Mouse (Mus musculus): ENCODE data around the gene Hkdc1. TPM values are rescaled to one million over a fixed set of nuclear protein-coding genes. Genes with fewer than 3 reads are reported as not detected.
A peak's percentile ranks its signal among the peaks of the same experiment; 100 is the strongest.

Gene Hkdc1
- polyA plus RNA-seq, 2 experiments: 2.4 to 4.1 TPM

DNA sequence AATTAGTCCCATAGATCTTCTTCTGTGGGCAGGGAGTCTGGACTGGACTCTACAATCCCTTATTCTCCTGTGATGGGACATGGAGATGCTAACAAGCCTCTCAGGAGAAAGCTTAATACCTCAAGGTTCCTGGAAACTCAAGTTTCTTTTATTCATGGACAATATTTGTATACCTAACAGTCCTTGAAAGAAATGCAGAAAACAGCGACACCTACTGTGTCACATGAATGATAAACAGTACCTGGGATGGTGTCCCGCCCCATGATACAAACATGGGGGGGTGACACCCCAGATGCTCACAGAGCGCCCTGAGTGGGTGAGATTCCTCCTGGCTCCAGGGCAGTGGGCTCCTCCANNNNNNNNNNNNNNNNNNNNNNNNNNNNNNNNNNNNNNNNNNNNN is 39.3 kb downstream of the Hkdc1 start:
- Histone ChIP-seq H3K4me3 (ENCODE audit: insufficient read depth in 1 of 2, low read depth in 2 of 2, low read length in 2 of 2) (no peak overlapping the region), H3K36me3 (replicated peaks; ENCODE audit: control insufficient read depth, insufficient read depth, low read depth) (no peaks in the 10 kb centered on the region), H3K27ac (no peak overlapping the region), H3K4me2 (ENCODE audit: low read depth) (no peak overlapping the region), H3K27me3 (ENCODE audit: control insufficient read depth, insufficient read depth, low read length) (no peaks in the 10 kb centered on the region), H3K9me3 (ENCODE audit: control insufficient read depth, low read length) (no peaks in the 10 kb centered on the region), H3K4me1 (replicated peaks; ENCODE audit: control insufficient read depth in 2 of 2, insufficient read depth in 2 of 2, low read length in 1 of 2) (no peaks in the 10 kb centered on the region), H3K9ac (replicated peaks) (no peak overlapping the region)
- TF ChIP-seq CTCF (IDR thresholded peaks at IDR 0.05; ENCODE audit: low read depth): peak; percentile 20; the same call in 1 of the 2 replicates
- TF ChIP-seq EP300 (IDR thresholded peaks at IDR 0.05; ENCODE audit: low read depth): no peak
- DNase-seq (ENCODE audit: low read depth in 3 of 3, low spot score in 3 of 3): no peak
- 50% methylated on average over 3 of the region's 3 CpGs for WGBS (ENCODE audit: insufficient replicate concordance)
- no peak for ATAC-seq (ENCODE audit: insufficient read depth)

- Histone ChIP-seq H3K4me1 (replicated peaks; ENCODE audit: control insufficient read depth in 2 of 2, insufficient read depth in 2 of 2, low read length in 1 of 2) (no peaks in the 10 kb centered on the region; a peak in 1 of 4 replicates), H3K4me3 (ENCODE audit: insufficient read depth in 1 of 2, low read depth in 2 of 2, low read length in 2 of 2) (no peak overlapping the region), H3K27me3 (ENCODE audit: control insufficient read depth, insufficient read depth, low read length) (no peaks in the 10 kb centered on the region), H3K36me3 (replicated peaks; ENCODE audit: control insufficient read depth, insufficient read depth, low read depth) (no peaks in the 10 kb centered on the region), H3K27ac (no peak overlapping the region), H3K9ac (replicated peaks) (no peak overlapping the region), H3K9me3 (ENCODE audit: control insufficient read depth, low read length) (no peaks in the 10 kb centered on the region), H3K4me2 (ENCODE audit: low read depth) (no peak overlapping the region)
- TF ChIP-seq CTCF (IDR thresholded peaks at IDR 0.05; ENCODE audit: low read depth) (peak; percentile 33), EP300 (IDR thresholded peaks at IDR 0.05; ENCODE audit: low read depth) (no peak)
- ATAC-seq (ENCODE audit: insufficient read depth) (no peak), DNase-seq (ENCODE audit: low read depth in 3 of 3, low spot score in 3 of 3) (no peak)
Measured at GRCm38 (mm10) chr10:62380936-62381335, 41.4 kb downstream of the Hkdc1 start.

DNA sequence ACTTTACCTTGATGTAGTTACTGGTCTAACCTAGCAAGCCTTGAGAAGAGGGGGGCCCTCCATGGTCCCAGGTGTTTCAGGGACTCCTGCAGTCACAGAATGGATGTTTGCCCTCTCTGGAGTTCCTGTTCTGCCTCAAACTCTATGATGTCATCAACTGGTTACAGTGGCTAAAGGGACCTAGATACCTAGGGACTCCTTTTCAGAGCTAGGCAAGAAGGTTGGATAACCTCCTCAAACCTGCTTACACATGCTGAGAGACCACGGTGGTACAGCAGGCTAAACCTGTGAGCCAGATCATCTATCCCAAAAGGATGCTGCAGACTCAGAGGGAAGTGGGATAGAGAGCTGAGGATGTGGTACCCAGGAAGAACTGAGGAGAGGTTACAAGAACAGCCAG is 42.5 kb downstream of the Hkdc1 start, which contains the start of gene Hk1:
Gene Hk1, minus strand, starts transcription at position 101 of the 400 bp plus-strand sequence.
- H3K9ac ChIP-seq (replicated peaks): no peak within 1 kb of the TSS
- no peaks in the 10 kb centered on the region for H3K27me3 ChIP-seq (ENCODE audit: control insufficient read depth, insufficient read depth, low read length)
- 54% methylated on average over 1 of the region's 1 CpGs for WGBS (ENCODE audit: insufficient replicate concordance)
- H3K4me2 ChIP-seq (ENCODE audit: low read depth): no peak within 1 kb of the TSS
- H3K27ac ChIP-seq: no peak within 1 kb of the TSS
- DNase-seq (ENCODE audit: low read depth in 3 of 3, low spot score in 3 of 3): no peak
- H3K4me3 ChIP-seq (ENCODE audit: insufficient read depth in 1 of 2, low read depth in 2 of 2, low read length in 2 of 2): no peak within 1 kb of the TSS
- no peaks in the 10 kb centered on the region for H3K9me3 ChIP-seq (ENCODE audit: control insufficient read depth, low read length)
- TF ChIP-seq CTCF (IDR thresholded peaks at IDR 0.05; ENCODE audit: low read depth): no peak
- TF ChIP-seq EP300 (IDR thresholded peaks at IDR 0.05; ENCODE audit: low read depth): no peak
- H3K36me3 ChIP-seq (replicated peaks; ENCODE audit: control insufficient read depth, insufficient read depth, low read depth): no peaks in the 10 kb centered on the region
- no peak for ATAC-seq (ENCODE audit: insufficient read depth)
- no peaks in the 10 kb centered on the region; a peak in 1 of 4 replicates for H3K4me1 ChIP-seq (replicated peaks; ENCODE audit: control insufficient read depth in 2 of 2, insufficient read depth in 2 of 2, low read length in 1 of 2)

- TF ChIP-seq EP300 (IDR thresholded peaks at IDR 0.05; ENCODE audit: low read depth): no peak
- TF ChIP-seq CTCF (IDR thresholded peaks at IDR 0.05; ENCODE audit: low read depth): peak; percentile 76
- H3K9me3 ChIP-seq (ENCODE audit: control insufficient read depth, low read length): no peaks in the 10 kb centered on the region
- H3K27me3 ChIP-seq (ENCODE audit: control insufficient read depth, insufficient read depth, low read length): no peaks in the 10 kb centered on the region
- ATAC-seq (ENCODE audit: insufficient read depth) (no peak), DNase-seq (ENCODE audit: low read depth in 3 of 3, low spot score in 3 of 3) (no peak)
- 69% methylated on average over 7 of the region's 7 CpGs for WGBS (ENCODE audit: insufficient replicate concordance)
- no peak overlapping the region for H3K4me2 ChIP-seq (ENCODE audit: low read depth)
- H3K4me1 ChIP-seq (replicated peaks; ENCODE audit: control insufficient read depth in 2 of 2, insufficient read depth in 2 of 2, low read length in 1 of 2): no peaks in the 10 kb centered on the region; a peak in 1 of 4 replicates
- no peak overlapping the region for H3K27ac ChIP-seq
- no peak overlapping the region for H3K9ac ChIP-seq (replicated peaks)
- H3K36me3 ChIP-seq (replicated peaks; ENCODE audit: control insufficient read depth, insufficient read depth, low read depth): no peaks in the 10 kb centered on the region
- no peak overlapping the region for H3K4me3 ChIP-seq (ENCODE audit: insufficient read depth in 1 of 2, low read depth in 2 of 2, low read length in 2 of 2)
Measured at GRCm38 (mm10) chr10:62358827-62359226, 63.5 kb downstream of the Hkdc1 start.

DNA sequence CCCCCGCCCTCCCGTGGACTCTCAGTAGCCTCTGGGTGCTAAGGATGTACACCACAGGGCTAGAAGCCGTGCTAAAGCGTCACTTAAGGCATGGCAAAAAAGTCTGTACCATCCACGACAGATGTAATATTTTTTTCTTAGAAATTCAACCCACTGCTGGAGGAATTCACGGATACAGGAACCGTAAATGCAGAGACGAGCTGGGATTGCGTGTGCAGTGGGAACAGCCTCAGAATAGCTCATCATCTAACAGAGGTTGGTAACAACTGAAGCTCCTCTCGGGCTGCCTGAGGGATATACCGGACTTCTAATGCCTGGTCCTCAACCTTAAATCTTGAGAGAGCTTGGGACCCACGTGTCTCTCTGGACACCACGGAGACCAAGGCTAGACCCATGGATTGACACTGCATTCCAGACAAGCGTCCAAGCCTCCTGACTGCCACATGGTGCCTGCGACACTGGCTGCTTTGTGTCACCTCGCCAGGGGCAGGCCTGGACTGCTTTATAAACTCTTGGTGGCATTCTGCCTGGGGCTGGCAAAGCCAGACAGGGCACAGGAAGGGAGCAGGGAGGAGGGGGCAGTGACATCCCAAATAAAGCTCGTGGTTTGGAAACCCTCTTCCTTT is 66.1 kb downstream of the Hkdc1 start:
- no peak for TF ChIP-seq CTCF (IDR thresholded peaks at IDR 0.05; ENCODE audit: low read depth)
- no peak overlapping the region for H3K27ac ChIP-seq
- H3K9me3 ChIP-seq (ENCODE audit: control insufficient read depth, low read length): no peaks in the 10 kb centered on the region
- H3K27me3 ChIP-seq (ENCODE audit: control insufficient read depth, insufficient read depth, low read length): no peaks in the 10 kb centered on the region
- no peaks in the 10 kb centered on the region; a peak in 1 of 4 replicates for H3K4me1 ChIP-seq (replicated peaks; ENCODE audit: control insufficient read depth in 2 of 2, insufficient read depth in 2 of 2, low read length in 1 of 2)
- H3K4me3 ChIP-seq (ENCODE audit: insufficient read depth in 1 of 2, low read depth in 2 of 2, low read length in 2 of 2): no peak overlapping the region
- no peak overlapping the region for H3K9ac ChIP-seq (replicated peaks)
- no peak overlapping the region for H3K4me2 ChIP-seq (ENCODE audit: low read depth)
- ATAC-seq (ENCODE audit: insufficient read depth) (no peak), DNase-seq (ENCODE audit: low read depth in 3 of 3, low spot score in 3 of 3) (no peak)
- 74% methylated on average over 17 of the region's 17 CpGs for WGBS (ENCODE audit: insufficient replicate concordance)
- H3K36me3 ChIP-seq (replicated peaks; ENCODE audit: control insufficient read depth, insufficient read depth, low read depth): no peaks in the 10 kb centered on the region
